Mouse (Mus musculus): Measurements from ENCODE around the gene Trip13. TPM values are rescaled to one million over a fixed set of nuclear protein-coding genes. Genes with fewer than 3 reads are reported as not detected.

The Trip13 gene
- 0.50 TPM in 1 of 2 replicates, not detected in the other for polyA plus RNA-seq (2012; ENCODE audit: insufficient read depth, insufficient read length, missing spikeins)

DNA sequence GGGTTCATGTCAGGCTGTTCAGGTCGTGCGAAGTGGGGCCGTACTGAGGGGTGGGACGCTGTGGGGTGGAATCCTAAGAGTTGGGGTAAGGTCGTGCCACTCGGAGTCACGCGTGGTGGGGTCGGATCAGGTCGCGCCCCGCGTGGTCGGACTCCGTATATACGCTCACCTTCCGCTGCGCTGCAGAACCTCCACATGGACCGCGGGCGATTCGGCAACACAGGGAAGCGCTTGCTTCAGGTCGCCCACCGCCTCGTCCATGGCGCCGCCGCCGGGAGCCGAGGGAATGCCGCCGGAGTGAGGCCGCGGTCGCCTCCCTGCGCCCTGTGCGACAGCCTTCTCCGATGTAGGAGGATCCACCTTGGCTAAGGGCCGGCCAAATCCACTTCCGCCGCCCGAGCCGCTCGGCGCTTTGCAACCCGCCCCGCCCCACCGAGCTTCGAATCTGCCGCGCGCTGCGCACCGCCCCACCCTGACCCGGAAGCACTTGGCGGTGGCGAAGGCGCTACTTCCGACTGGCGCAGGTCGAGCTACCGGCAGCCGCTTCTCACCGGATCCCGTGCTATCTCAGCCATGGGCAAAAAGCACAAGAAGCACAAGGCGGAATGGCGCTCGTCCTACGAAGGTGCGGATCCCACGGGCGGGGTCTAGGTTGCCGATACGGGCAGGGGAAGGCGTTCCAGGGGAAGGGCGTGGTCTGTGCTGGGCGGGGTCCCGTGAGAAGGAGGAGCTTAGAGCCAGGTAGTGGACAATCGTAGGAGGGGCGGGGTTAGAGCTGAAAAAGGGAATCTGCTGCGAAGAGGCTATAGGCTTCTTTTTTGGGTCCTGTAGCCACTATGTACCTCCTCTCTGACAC lies at the start of gene Trip13, which contains the start of gene Brd9:
TSS of gene Trip13 (minus strand) at position 464 of the 856 bp plus-strand sequence.
TSS of gene Brd9 (plus strand) at position 491 of the 856 bp plus-strand sequence.
- Histone ChIP-seq H3K4me1 (ENCODE audit: control insufficient read depth, insufficient read depth, insufficient read length, low read length) (no peaks in the 10 kb centered on the region), H3K4me3 (ENCODE audit: insufficient read depth, low read depth, low read length) (peak within 1 kb of the TSS; percentile 81), H3K27ac (replicated peaks; ENCODE audit: low read depth, low read length) (peak within 1 kb of the TSS; percentile 82)

DNA sequence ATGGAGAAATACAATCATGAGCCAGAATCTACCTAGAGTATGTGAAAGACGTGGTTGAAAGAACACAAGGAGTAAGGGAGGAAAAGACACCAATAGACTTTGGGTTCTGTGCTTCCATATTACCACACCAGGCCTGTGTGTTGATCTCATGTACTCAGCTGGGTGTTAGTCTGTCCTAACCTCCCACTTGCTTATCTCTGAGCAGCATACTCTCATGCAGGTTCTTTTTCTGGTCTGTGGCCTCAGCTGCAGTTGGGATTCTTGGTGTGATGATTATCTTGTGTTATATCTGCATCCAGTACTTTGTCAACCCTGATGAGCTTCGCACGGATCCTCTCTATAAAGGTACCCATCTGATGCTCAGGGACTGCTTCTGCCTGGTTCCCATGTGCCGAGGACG lies 39.4 kb upstream of the Trip13 start:
- H3K4me1 ChIP-seq (ENCODE audit: control insufficient read depth, insufficient read depth, insufficient read length, low read length), result peaks cover 6% of the 10 kb centered on the region; the same call in 1 of the 2 replicates
- H3K27ac ChIP-seq (replicated peaks; ENCODE audit: low read depth, low read length), result no peak overlapping the region
- H3K4me3 ChIP-seq (ENCODE audit: insufficient read depth, low read depth, low read length), result no peak overlapping the region

DNA sequence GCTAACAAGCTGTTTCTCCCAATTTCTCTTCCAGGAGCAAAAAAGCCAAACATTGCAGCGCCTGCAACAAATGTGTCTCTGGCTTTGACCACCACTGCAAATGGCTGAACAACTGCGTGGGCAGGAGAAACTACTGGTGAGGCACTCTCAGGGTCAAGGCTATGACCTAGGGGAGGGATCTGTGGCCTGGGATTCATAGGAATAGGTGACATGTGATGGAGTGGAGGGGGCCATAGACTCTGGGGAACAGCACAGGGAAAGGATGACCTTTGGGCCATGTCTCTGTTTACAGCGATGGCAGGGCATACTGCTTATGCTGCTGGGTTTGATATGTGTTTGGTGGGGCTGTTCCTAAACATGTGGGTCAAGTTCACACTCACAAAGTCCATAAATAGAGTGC lies 36.9 kb upstream of the Trip13 start:
- H3K4me1 ChIP-seq (ENCODE audit: control insufficient read depth, insufficient read depth, insufficient read length, low read length), result peaks cover 14% of the 10 kb centered on the region; the same call in 1 of the 2 replicates
- no peak overlapping the region for H3K27ac ChIP-seq (replicated peaks; ENCODE audit: low read depth, low read length)
- no peak overlapping the region for H3K4me3 ChIP-seq (ENCODE audit: insufficient read depth, low read depth, low read length)

DNA sequence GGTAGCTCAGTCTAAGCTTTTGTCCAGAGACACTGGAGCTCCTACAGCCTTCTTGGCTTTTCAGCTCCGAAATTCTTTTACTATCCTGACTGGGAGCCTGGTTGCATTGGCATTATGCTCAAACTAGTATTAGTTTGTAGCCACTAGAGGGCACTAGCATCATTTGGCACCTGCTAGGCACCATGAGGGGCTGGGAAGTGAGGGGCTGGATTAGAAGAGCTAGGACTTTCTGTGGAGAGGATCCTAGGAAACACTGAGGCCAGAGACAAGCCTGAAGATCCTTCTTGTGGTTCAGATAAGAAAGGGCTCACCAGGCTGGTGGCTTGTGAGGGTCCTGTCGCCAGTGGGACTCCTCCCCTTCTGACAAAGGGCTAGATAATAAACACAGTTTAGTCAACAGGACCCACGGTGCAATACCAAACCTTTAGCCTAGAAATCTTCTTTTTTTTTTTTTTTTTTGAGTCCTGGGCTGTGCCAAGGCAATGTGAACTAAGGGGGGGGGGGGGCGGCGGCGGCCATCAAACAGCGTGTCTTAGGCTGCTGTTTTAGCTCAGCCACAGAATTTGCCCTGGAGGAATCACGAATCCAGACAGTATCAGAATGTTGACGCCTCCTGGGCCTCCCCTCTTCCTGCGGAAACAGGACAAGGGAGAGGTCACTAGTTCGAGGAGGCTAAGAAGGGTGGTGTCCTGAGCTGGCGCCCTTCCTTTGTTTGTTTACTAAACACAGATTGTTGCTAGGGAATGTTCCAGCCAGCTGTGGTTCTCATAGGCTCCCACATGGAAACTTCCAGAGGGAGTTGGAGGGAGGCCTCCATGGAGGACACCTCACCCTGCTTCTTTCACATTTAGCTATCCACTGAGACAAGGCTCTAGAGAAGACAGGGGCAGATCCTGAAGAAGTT lies 33.2 kb upstream of the Trip13 start:
- peak overlapping the region; percentile 95 for H3K27ac ChIP-seq (replicated peaks; ENCODE audit: low read depth, low read length)
- H3K4me1 ChIP-seq (ENCODE audit: control insufficient read depth, insufficient read depth, insufficient read length, low read length), result peaks cover 14% of the 10 kb centered on the region; the same call in 1 of the 2 replicates
- H3K4me3 ChIP-seq (ENCODE audit: insufficient read depth, low read depth, low read length), result peak overlapping the region; percentile 45

DNA sequence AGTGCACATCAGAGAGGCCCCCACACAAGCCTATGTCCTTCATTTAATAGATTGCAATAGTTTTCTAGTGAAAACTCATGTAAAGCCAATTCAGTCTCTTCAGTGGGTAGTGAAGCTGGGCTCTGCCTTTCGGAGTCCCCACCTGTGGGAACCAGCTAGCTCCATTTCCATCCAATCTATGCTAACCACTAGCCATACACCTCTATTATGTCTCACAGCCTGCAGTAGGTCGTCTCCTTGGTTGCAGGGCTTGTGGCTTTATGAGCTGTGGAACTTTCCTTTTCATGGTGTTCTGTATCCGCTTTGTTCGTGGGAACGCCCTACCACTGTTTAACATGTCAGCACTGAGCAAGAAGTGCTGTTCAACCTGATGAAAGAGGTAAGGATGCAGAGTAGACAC lies 26.0 kb upstream of the Trip13 start, which contains the start of gene Zdhhc11:
TSS of gene Zdhhc11 (plus strand) at position 301 of the 400 bp plus-strand sequence.
- Histone ChIP-seq H3K27ac (replicated peaks; ENCODE audit: low read depth, low read length) (no peak within 1 kb of the TSS), H3K4me3 (ENCODE audit: insufficient read depth, low read depth, low read length) (no peak within 1 kb of the TSS), H3K4me1 (ENCODE audit: control insufficient read depth, insufficient read depth, insufficient read length, low read length) (no peaks in the 10 kb centered on the region)

DNA sequence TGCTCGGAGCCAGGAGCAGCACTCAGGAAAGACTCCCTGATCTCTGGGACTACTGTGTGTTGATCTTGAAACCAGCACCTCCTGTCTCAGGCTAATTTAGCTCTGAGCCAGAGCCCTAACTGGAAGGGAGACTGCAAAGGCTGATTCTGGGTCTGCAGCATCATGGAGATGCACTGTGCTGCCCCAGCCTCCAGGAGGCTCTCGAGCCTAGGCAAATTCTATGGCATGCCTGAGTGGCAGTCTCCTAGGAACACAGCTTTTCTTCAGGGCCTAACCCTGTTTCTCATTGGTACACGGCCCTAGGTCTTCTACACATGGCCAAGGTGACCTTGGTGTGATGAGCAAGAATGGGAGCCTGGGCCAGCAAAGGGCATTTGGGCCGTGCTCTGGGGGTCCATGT lies 23.6 kb upstream of the Trip13 start:
- no peak overlapping the region for H3K27ac ChIP-seq (replicated peaks; ENCODE audit: low read depth, low read length)
- H3K4me3 ChIP-seq (ENCODE audit: insufficient read depth, low read depth, low read length), result no peak overlapping the region
- no peaks in the 10 kb centered on the region for H3K4me1 ChIP-seq (ENCODE audit: control insufficient read depth, insufficient read depth, insufficient read length, low read length)

DNA sequence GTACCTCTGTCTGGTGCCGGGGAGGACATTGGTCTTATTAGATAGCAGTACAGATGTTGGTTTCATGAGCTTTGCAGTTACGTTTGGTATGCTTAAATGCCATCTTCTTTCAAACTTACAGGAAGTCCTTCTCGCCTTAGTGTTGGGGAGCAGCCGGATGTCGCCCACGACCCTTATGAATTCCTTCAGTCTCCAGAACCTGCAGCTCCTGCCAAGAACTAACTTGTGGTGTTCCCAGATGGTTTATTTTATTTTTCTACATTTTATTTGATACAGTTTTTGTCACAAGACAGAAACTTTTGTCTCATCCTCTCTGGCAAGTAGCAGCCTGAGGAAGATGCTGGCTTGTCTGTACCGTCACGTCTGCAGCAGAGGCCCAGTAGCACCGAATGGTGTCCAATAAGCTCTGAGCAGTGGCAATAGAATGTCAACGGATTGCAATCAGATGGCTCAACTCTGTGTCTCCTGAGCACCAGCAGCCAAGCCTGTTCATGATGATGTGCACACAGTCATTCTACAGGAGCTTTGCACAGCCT lies 22.6 kb upstream of the Trip13 start:
- no peak overlapping the region for H3K27ac ChIP-seq (replicated peaks; ENCODE audit: low read depth, low read length)
- no peak overlapping the region for H3K4me3 ChIP-seq (ENCODE audit: insufficient read depth, low read depth, low read length)
- no peaks in the 10 kb centered on the region for H3K4me1 ChIP-seq (ENCODE audit: control insufficient read depth, insufficient read depth, insufficient read length, low read length)

DNA sequence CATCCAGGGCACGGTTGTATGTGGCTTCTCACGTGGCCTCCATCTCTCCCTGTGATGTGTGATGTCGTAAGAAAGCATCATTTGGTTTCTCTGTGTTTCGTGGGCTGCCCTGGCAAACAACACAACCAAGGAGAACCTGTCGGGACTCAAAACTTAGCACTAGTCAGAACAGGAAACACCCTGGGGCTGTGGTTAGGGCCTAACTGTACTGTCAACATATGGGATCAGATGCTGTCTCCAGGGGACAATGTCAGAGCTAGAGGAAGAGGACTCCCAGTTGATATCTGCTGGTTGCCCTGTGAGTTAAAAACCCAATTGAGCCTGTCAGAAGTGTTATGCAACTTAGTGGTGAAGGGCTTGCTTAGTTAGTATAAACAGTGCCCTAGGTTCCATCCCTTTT lies 17.9 kb upstream of the Trip13 start:
- no peak overlapping the region for H3K4me3 ChIP-seq (ENCODE audit: insufficient read depth, low read depth, low read length)

DNA sequence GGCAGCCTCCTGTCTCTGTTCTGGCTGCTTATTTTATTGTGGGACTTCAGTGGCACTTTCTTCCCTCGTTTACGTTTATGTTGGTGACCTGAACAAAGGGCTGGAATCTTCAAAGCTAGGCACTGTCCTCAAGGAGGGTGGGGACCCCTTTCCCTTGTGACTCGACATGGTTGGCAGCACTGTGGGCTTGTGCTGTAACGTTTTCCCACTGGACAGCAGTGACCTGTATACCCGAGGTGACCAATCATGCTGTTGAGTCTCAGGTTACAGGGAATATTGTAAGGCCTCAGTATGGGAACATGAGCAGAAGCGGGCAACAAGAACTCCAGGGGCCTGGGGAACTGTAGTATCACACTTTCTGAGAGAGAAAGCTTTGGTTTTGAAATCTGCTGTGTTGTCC lies 17.1 kb upstream of the Trip13 start:
- no peak overlapping the region for H3K4me3 ChIP-seq (ENCODE audit: insufficient read depth, low read depth, low read length)
- no peaks in the 10 kb centered on the region for H3K4me1 ChIP-seq (ENCODE audit: control insufficient read depth, insufficient read depth, insufficient read length, low read length)
- no peak overlapping the region for H3K27ac ChIP-seq (replicated peaks; ENCODE audit: low read depth, low read length)

More for the DNA sequence above, 17.9 kb upstream of the Trip13 start:
- Histone ChIP-seq H3K27ac (replicated peaks; ENCODE audit: low read depth, low read length) (no peak overlapping the region), H3K4me1 (ENCODE audit: control insufficient read depth, insufficient read depth, insufficient read length, low read length) (no peaks in the 10 kb centered on the region)

DNA sequence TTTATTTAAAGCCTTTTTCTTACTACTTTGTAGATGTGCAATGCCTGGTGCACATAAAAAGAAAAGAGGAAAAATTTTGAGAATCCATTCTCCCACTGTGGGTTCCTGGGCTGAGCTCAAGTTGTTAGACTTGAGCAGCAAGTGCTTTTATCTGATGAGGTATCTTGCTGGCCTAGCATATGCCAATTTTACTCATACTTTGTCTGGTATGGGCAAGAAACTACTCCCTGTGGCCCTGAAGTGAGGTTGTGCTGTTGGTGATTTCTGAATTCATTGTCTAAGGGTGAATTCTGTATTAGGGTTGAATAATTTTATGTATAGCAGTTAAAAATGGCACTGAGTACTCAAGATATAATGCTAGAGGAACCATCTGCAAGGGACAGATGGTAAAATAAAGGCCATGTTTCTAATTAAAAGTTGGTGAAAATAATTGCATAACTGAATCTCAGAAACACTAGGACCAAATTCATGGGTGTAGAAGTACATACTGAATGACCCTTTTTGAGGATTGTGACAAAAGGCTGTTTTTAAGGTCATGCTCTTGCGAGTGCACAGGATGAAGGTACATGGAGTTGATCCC lies 16.1 kb upstream of the Trip13 start:
- Histone ChIP-seq H3K4me3 (ENCODE audit: insufficient read depth, low read depth, low read length) (no peak overlapping the region), H3K27ac (replicated peaks; ENCODE audit: low read depth, low read length) (no peak overlapping the region)

DNA sequence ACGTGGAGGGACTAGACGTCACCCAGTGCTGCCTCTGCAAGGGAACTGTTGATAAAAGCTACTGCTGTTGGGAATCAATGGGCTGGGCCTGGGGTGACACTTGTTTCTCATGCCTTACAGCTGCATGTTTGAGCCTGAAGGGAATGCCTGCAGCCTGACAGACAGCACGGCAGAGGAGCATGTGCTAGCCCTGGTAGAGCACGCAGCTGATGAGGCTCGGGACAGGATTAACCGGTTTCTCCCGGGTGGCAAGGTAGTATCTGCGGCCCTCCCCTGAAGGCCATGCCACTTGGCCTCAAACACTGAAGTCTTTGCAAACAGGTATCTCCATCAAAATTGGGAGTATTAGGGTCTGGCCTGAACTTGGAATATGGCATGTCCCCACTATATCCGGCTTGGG lies 7.0 kb upstream of the Trip13 start:
- Histone ChIP-seq H3K4me3 (ENCODE audit: insufficient read depth, low read depth, low read length) (no peak overlapping the region), H3K27ac (replicated peaks; ENCODE audit: low read depth, low read length) (no peak overlapping the region), H3K4me1 (ENCODE audit: control insufficient read depth, insufficient read depth, insufficient read length, low read length) (no peaks in the 10 kb centered on the region)

More for the DNA sequence above, 16.1 kb upstream of the Trip13 start:
- no peaks in the 10 kb centered on the region for H3K4me1 ChIP-seq (ENCODE audit: control insufficient read depth, insufficient read depth, insufficient read length, low read length)

DNA sequence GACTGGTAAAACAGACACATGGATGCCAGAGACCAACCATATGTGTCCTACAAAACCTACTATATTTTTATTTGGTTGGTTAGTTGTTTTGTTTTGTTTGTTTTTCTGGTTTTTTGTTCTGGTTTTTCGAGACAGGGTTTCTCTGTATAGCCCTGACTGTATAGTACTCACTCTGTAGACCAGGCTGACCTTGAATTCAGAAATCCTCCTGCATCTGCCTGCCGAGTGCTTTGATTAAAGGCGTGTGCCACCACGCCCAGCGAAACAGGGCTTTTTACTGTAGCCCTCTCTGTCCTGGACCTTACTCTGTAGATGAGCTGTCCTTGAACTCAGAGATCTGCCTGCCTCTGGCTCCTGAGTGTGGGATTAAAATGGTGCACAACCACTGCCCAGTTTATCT lies 1.5 kb upstream of the Trip13 start:
- no peak overlapping the region for H3K4me3 ChIP-seq (ENCODE audit: insufficient read depth, low read depth, low read length)
- H3K27ac ChIP-seq (replicated peaks; ENCODE audit: low read depth, low read length), result no peak overlapping the region
- H3K4me1 ChIP-seq (ENCODE audit: control insufficient read depth, insufficient read depth, insufficient read length, low read length), result no peaks in the 10 kb centered on the region

DNA sequence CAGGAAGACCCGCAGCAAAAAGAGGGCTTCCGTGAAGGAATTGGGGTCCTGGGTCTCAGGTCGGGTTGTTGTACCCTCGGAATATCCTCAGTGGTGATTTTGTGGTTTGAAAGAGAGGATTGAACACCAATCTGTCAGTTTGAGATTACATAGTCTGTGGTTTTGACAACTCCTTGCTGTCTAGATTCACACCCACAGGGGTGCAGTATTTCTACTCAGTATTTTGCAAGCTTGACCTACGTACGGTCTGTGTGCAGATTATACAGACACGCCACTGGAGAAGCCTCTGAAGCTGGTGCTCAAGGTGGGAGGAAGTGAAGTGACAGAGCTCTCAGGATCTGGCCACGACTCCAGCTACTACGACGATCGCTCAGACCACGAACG lies 585 bp upstream of the Trip13 start:
- H3K4me3 ChIP-seq (ENCODE audit: insufficient read depth, low read depth, low read length), result peak overlapping the region; percentile 81

DNA sequence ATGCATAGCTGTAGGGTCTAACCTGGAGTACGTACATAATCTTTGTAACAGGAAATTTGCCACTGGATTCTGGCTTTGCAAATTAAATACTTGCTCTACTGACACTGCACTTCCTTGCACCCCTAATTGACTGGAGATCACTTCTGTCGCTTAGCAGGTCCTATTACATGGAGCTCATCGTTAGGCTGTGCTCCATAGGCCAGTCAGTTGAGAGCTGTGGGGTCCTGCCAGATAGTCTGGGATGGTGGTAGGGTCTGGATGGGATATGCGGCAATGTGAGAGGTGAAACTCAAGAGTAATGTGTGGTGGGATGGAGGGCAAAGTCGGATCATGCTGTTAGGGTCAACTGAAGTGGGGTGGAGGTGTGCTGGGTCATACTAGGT lies 655 bp downstream of the Trip13 start:
- Histone ChIP-seq H3K4me1 (ENCODE audit: control insufficient read depth, insufficient read depth, insufficient read length, low read length) (no peaks in the 10 kb centered on the region), H3K4me3 (ENCODE audit: insufficient read depth, low read depth, low read length) (peak overlapping the region; percentile 81), H3K27ac (replicated peaks; ENCODE audit: low read depth, low read length) (no peak overlapping the region)

More for the DNA sequence above, 585 bp upstream of the Trip13 start:
- H3K4me1 ChIP-seq (ENCODE audit: control insufficient read depth, insufficient read depth, insufficient read length, low read length), result no peaks in the 10 kb centered on the region
- no peak overlapping the region for H3K27ac ChIP-seq (replicated peaks; ENCODE audit: low read depth, low read length)

DNA sequence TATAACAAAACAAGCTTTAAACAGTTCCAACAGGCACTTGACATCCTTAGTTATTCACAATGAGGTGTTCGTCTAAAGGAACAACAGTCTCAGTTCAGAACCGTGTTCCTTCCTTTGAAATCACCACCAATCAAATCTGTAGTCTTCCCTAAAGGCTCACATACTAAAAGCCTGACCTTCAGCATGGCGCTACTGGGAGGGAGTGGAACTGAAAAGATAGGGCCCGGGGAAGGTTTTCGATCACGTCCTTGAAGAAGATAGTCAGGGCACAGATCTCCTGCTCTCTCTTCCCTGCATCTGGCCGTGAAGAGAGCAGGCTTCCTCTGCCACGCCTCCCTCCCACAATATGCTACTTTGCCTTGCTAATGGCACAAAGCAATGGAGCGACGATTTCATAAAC lies 5.4 kb downstream of the Trip13 start:
- Histone ChIP-seq H3K27ac (replicated peaks; ENCODE audit: low read depth, low read length) (no peak overlapping the region), H3K4me1 (ENCODE audit: control insufficient read depth, insufficient read depth, insufficient read length, low read length) (no peaks in the 10 kb centered on the region), H3K4me3 (ENCODE audit: insufficient read depth, low read depth, low read length) (no peak overlapping the region)

All from brown adipose tissue, adult 24 weeks (tissue).